Mouse (Mus musculus) c-Kit-positive CD71-positive TER-119-negative erythroid progenitor cells, embryonic 14.5 days (primary cell): Measurements from ENCODE around the gene Ddb1.

Experiments used
- DNase-seq: peaks from one replicate; pipeline ENCODE4 v3.0.0-alpha.2; 2013; ENCODE audit warnings: low read depth

The Ddb1 gene

GRCm38 (mm10) chr19:10661919-10662318 is 56.8 kb downstream of the Ddb1 start:
- peak; percentile 78 for DNase-seq

- DNase-seq: no peak
These were observed 57.5 kb downstream of the Ddb1 start for GRCm38 (mm10) chr19:10662665-10663064.

- DNase-seq: no peak
These were observed 60.0 kb downstream of the Ddb1 start for GRCm38 (mm10) chr19:10665093-10665492.

- DNase-seq: peak; percentile 72
These were observed 60.4 kb downstream of the Ddb1 start for GRCm38 (mm10) chr19:10665499-10665898.

- no peak for DNase-seq
These were observed 66.2 kb downstream of the Ddb1 start for GRCm38 (mm10) chr19:10671319-10671718.

- no peak for DNase-seq
These were observed 66.8 kb downstream of the Ddb1 start for GRCm38 (mm10) chr19:10671854-10672417.

- DNase-seq: no peak
These were observed 68.1 kb downstream of the Ddb1 start for GRCm38 (mm10) chr19:10673275-10673674.

- no peak for DNase-seq
These were observed 71.5 kb downstream of the Ddb1 start for GRCm38 (mm10) chr19:10676656-10677055.

GRCm38 (mm10) chr19:10677915-10678771 is 73.0 kb downstream of the Ddb1 start, which contains the start of gene Pga5:
TSS of gene Pga5 (minus strand) at chr19:10678071.
- DNase-seq: no peak

- no peak for DNase-seq
These were observed 73.6 kb downstream of the Ddb1 start for GRCm38 (mm10) chr19:10678772-10679067.
